Mouse (Mus musculus) erythroid progenitor cell, adult 5-6 weeks (primary cell): ENCODE measurements around the gene Glp2r. TPM values are rescaled to one million over a fixed set of nuclear protein-coding genes. Genes with fewer than 3 reads are reported as not detected.

Experiments
- ATAC-seq: replicated peaks from 2 replicates; pipeline ENCODE4 v1.8.0; 2016; ENCODE audit warnings: moderate number of reproducible peaks, mild to moderate bottlenecking, moderate TSS enrichment, inconsistent platforms; ENCODE audit not compliant: poor library complexity, low FRiP score, severe bottlenecking
- total RNA-seq, 2 experiments: library from RNA; stranded (forward) in 1 of 2; stranded (reverse) in 1 of 2; fragments of 150-400 nt in 1 of 2; fragments of 186-747, 209-891 nt in 1 of 2; gene quantifications; 2 replicates each; pipeline versions ENCODE4 v1.2.3 to v1.2.4; 2015 to 2017; ENCODE audit warnings: low replicate concordance in 2 of 2

Glp2r gene
- total RNA-seq (2015; ENCODE audit: low replicate concordance) (not detected in 2 replicates), total RNA-seq (2017; ENCODE audit: low replicate concordance) (not detected in 2 replicates)

DNA sequence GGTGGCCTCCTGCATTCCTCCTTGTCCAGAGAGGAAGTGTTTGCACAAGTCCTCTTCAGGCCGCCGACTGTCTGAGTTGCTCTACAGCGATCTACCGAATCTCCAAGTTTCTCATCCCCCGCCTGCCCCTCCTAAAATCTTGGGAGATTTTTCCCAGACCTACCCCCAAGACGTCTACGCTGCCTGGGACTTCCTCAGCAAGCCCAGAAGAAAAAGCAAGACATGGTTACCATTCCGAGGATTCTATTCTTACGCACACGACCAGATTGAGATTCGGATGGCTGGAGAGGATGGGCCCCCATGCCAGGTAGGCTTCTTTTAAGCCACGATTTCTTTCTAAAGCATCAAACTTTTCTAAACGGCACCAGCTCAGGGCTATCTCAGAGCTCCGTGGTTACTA lies at the start of gene Glp2r:
Gene Glp2r, minus strand, starts transcription at position 101 of the 400 bp plus-strand sequence.
- ATAC-seq: no peak

DNA sequence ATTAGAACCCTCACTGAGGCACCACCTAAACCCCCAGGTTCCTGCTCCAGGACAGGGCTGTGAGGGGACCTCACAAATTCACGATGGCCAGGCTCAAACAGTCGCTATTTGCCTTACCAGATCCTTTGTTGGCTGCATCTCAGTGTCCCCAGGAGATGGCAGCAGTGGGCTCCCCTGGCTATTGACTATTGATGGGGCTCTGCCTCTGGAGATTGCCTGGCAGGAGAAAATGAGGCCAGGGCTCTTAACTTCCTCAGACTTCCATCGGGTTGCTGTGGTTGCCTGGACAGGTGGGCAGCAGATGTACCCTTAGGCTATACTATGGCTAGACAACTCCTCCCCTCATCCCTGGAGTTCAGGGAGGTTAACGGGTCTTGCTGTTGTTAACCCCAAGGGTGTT lies 49.3 kb upstream of the Glp2r start:
- ATAC-seq: no peak

DNA sequence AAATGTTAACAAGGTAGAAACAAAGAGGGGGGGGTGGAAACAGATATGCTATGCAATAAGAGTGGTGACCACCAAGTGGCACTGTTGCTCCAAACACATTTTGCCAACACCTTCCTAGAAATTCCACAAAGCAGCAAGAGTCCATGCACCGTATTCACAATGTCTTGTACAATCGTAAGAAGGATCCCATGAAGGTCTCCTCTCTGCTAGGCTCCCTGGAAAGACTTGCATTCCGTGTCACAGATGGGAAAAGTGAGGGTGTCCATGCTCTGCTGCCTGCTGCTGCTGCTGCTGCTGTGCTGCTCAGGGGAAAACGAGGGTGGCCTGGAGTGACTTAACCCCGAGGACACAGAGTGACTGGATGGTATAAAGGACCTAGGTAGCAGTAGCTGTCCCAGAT lies 48.7 kb upstream of the Glp2r start:
- no peak for ATAC-seq

DNA sequence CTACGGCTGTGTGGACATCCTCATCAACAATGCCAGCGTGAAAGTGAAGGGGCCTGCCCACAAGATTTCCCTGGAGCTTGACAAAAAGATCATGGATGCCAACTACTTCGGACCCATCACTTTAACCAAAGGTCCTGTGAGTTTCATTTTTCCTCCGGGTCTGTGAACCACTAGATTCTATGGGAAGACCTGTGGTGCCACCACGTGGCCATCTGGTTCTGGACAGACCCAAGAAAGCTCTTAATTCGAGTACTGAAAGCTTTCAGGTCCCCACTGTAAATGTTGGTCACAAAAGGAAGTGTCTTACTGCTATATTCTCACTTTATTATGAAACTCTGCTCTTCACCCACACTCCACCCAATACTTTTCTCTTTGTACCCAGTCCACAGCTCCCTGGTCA lies 40.6 kb upstream of the Glp2r start:
- no peak for ATAC-seq

DNA sequence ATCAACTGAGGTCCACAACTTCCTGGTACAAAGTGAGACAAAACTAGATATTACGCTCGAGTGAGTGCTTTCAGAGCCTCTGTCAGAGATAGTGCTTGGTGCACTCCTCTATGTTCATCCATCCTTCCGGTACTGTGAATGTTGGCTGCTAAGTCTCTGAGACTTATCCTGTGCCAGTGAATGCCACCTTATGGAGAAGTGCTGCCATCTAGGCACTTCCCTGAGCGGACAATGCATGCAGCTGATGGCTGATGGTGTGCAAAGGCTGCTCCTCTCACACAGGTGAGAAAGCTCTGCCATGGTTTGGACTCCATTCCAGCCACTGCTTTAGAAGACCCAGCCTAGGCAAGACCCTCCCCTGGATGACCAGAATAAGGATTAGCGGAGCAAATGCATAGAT lies 37.1 kb upstream of the Glp2r start:
- no peak for ATAC-seq

DNA sequence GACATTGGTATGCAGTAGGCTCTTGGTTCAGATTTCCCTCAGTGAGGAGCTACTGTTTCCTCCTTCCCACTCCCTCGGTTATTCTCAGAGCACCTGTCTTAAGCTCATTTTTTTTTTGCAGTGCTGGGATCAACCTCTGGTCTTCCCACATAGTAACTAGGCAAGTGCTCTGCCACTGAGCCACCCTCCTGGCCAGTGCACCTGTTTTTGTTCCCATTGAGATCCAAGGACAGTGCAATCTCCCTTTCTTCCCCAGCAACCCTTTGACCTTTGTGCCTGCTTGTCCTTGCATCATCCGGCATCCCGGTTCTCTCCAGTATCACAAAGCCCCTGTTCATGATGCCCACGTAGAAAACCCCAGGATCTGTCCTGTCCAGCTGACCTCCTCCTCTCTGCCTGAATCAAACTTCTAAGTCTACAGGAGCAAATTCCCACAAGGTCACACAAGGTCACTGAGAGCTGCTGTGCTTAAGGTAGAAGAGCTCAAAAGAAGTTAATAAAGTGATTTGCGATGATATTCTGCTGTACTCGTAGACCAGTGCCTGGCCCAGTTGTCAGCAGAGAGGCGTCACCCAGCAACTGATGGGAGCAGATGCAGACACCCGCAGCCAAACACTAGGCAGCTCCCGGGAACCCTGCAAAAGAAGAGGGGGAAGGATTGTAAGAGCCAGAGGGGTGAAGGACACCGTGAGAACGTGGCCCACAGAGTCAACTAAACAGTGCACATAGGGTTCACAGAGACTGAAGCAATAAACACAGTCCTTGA lies 36.1 kb upstream of the Glp2r start:
- ATAC-seq: no peak

DNA sequence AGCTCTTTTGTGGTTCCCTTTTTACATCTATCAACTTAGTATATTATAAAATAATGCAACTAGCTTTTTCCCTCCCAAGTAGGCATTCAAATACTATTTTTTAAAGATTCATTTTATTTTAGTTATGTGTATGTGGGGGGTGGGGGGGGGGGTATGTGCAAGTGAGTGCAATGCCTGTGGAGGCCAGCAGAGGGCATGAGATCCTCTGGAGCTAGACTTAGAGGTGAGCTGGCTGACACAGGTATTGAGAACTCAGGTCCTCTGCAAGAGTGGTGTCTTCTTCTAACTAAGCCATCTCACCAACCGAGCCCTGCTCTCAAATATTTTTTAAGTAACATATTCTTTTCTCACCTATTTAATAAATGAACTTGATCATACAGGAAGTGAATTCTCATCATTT lies 34.6 kb upstream of the Glp2r start:
- no peak for ATAC-seq

DNA sequence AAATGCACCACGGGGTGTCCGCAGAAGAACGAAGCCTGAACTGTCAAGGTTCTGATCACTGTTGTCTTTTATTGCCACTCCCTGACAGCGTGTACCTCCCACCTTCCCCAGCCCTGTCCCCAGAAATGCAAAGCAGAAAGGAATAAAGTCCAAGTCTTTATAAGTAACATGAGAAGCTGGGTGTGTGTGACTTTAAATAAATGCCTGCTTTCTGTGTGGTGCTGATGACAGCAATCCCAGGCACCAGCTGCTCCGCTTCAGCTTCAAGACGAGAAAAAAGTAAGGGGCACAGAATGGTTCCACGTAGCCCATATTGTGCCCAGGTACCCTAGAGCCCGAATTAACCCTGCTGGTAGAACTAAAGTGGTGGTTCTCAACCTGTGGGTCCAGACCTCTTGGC lies 30.2 kb upstream of the Glp2r start:
- no peak for ATAC-seq

DNA sequence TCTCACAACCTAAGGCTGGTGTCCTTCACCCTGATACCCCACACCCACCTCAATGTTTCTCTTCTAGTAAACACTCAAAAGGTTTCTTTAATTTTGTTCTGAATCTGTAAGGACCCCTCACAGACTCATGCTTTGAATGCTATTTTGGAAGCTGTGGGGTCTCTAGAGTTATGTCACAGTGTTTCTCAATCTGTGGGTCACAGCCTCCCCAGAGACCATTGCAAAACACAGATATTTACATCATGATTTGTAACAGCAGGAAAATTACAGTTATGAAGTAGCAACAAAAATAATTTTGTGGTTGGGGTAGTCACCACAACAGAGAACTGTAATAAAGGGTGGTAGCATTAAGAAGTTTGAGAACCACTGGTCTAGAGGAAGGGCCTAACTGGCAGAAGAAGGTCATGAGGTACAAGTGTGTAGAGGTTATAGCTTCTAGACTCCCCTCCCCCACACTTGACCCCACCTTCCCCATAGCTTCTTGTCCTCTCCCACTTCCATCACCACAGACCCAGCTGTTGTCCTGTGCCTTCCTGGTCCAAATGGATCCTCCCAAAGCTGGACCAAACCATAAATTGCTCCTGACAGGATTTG lies 29.3 kb upstream of the Glp2r start:
- no peak for ATAC-seq

DNA sequence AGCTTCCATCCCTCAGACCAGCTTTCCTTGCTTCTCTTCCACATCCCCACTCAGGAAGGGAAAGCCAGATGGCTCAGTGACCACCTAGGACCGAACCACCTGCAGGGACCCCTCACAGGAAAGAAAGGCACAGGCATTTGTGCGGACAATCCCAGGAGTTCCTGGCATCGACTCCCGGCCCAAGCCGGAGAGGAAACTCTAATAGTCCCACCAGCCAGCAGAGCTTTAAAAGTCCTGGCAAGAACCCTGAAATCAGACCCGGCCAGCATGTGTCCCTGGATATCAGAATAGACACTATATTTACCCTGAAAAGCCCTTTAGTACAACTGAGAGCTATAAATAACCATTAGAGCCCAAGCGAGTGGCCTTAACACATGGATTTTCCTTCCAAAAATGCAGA lies 27.0 kb upstream of the Glp2r start, which contains the start of gene Dhrs7c:
Gene Dhrs7c, plus strand, starts transcription at position 257 of the 400 bp plus-strand sequence.
- ATAC-seq: no peak

DNA sequence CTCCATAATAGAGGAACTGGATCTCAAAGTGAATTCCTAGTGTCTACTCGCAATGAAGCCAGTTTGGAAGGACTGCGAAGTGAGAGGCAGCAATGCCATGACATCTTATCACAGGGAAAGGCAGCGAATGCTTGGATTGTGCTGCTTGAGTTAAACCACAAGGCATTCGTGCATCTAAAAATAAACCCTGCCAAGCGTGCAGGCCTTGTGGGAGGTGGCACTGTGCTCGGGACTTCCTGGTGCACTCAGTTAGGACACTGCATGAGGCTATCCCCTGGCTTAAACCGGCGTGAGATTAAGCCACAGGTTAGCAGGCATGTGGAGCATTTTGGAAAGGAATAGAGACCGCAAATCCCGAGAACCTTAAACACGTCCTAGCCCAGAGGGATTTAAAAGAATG lies 19.2 kb upstream of the Glp2r start:
- ATAC-seq: no peak

DNA sequence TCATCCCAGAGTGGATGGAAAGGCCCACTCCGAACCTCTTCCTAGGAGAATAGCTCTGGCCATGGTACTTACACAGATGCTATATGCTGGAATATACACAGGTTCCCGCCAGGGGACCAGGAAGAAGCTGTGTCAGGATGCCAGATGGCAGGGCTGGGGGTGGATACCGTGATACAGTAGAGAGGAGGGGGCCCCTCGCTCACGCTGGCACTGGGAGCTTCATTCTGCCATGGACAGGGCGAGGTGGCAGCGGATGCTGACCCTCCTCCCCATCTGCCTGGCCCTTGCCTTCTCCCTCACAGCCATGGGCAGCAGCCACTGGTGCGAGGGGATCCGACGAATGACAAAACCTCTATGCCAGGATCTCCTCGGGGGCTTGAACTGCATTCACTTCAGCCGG lies 3.4 kb upstream of the Glp2r start, which contains the start of gene Gsg1l2:
Gene Gsg1l2, plus strand, starts transcription at position 230 of the 400 bp plus-strand sequence.
- ATAC-seq: no peak; the same call in 1 of the 2 replicates

DNA sequence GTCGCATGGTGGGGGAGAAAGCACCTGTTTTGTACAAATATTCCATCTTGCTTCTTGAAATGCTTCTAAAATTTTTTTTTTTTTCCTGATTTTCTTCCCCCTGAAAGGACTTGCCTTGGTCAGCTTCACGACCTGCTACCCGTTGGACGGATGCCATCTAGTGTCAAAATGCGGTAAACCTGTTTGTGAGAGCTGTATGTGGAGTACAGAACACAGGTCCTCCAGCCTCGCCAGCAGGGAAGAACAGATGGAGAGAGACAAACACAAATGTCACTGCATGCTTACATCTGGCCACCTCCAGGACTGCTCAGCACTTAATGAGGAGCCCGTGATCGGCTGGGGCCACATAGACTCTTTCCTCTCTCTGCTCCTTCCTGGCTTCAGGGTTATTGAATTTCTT lies 1.6 kb upstream of the Glp2r start:
- no peak for ATAC-seq

DNA sequence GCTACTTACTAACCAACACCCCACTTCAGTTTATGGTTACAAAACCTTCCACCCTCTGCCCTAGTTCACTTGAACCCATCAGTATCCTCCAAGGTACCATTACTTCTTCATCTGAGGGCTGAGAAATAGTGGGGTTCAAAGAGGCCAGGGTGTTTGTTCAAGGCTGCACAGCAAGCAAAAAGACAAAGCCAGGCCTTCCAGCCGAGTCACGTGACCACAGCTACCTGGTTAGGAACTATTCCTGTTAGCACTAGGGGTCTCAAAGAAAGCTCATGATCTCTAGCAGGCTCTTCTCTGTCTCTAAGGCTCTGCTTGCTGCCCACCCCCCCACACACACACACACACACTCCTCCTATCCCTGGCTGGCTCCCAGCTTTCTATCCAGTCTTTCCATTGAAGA lies 738 bp upstream of the Glp2r start:
- ATAC-seq: no peak

DNA sequence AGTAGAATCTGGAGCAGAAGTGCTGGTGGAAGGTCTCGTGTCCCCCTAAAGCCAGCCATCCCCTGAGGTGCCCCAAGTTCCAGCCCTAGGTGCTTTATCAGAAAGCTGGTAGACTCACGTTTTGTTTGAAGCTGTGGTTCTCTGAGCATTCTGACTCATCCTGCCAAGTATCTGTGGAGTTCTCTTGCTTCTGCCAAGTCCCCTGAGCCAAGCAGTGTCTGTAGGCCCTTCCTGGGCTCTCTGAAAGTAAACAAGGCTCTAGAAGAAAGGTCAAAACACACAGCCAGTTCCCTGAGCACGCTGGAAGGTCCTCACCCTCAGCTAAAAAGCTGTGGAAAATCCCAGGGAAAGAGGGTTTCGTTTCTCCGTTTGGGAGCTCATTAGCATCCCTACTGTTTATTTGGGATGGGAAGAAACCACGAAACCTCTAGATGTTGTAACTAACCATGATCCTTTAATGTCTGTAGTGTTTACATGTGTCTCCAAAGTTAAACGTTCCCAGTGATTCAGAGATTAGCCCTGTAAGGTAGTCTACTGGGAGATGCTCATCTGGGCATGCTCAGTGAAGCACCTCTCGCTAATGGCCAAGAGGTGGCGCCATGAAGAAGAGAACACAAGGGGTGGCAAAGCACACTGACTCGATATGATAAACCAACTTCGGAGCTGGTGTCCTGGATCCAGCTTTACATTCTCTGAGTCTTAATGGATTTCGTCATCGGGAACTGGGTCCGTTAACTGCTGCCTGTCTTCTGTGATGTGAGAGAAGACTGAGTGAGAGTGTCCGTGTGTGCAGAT lies 13.4 kb downstream of the Glp2r start:
- ATAC-seq: no peak

DNA sequence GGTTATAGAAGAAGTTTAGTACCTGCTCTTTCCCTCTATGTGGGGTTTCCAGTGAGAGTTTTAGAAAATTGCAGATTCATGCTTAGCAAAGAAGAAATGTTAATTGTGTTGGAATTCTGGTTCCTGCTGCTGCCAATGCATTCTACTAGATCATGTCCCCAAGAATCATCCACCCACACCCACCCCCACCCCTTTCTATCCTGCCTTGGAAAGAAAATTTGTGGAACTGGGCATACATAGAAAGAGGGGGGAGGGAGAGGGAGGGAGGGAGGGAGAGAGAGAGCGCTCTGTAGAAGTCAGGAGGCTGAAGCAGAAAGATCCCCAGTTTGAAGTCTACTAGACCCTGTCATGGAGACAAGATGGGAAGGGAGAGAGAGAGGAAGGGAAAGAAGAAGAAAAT lies 14.7 kb downstream of the Glp2r start:
- ATAC-seq: no peak

DNA sequence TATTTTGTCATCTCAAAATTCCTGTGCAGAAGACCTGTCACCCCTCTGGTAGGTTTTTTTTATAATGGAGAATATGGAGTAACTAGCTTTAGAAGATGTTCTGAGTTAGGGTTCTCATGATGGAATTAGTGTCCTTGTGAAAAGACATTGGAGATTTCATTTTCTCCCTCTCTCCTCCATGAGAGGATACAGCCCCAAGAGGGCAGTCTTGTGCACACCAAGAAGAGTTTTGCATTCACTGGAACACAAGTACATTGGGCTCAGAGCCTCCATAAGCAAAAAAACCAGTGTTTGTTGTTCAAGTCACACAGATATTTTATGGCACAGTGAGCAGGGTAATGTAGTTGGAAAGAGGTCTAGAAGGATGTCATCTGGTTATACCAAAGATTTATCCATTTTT lies 29.4 kb downstream of the Glp2r start:
- no peak for ATAC-seq

DNA sequence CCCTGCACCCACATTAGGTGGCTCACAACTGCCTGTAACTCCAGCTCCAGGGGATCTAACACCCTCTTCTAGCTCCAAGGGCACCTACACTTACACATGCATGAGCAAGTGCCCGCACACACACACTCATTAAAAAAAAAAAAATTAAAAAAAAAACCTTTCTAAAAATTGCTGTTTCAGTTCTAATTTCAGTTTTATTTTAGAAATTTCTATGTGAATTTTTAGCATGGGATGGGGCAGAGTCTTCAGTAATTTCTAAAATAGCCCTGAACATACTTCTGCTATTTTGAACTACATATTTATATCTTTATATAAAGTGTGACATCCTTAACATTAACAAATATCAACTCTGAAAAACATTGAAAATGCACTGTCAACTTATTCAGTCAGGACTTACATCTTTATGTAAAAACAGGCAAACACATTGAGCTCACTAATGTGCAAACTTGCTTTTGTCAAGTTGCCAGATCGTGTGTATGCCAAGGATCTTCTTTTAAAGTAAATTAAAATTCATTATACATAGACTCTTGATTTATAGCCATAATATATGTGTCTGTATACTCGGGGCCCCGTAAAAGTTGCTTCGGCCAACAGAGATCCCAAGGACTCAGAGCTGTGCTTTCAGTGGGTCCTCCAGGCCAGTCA lies 32.0 kb downstream of the Glp2r start:
- ATAC-seq: no peak

DNA sequence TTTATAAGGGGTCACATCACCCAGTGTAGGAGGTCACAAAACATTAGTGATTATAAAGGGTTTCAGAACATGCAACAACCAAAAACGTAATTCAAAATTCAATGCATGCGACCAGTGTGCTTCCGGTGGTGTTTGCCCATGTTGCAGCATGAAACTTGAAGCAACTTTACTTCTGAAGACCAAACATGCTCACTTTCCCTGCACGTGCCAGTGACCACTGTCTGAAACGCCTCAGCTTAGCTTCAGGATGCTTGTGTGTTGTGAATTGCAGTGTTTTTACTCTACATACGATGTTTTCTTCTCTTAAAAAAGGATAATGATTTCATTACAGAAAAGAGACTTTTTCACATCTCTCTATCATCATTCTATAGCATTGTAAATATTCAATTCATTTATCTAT lies 32.6 kb downstream of the Glp2r start:
- ATAC-seq: no peak

DNA sequence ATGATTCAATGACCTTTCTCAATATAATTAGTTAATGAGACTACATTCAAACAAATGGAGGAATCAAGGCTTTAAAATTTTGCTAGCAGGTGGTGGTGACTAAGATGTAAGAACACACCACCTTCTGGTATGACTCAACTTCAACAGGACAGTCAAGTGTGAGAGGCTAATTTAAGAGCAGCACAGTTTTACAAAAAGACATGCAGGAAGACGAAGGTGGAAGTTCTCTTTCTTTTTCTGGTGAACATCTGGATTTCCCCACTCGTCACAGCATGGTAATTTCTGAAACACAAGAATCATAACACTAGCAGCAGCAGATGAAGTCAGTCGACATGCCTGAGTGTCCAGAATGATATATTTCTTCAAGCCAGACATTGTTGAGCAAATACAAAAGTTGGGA lies 36.4 kb downstream of the Glp2r start:
- ATAC-seq: no peak
